Mouse (Mus musculus): Measurements from ENCODE around the gene Ccdc62.

DNA sequence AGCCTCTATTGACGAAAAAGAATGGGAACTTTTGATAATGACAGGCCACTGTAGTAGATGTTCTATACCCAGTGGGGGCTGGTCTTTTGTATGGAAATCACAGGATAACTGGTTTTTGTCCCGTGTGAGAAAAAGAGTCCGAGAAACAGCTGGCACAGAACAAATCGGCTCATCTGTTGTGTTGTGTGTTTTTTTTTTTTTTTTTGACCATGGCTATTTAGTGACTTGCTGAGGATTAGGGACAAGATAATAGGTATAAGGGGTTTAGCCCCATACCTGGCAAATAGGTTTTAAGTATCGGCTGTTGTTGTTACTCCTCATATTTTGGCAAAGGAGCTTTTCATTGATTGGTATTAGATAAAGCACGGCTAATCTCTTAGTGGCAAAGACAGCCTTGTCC lies 42.0 kb downstream of the Ccdc62 start:
- TF ChIP-seq CTCF (IDR thresholded peaks at IDR 0.05; ENCODE audit: control insufficient read depth, insufficient read depth, insufficient replicate concordance, low read depth, low read length) (no peak), POLR2A (IDR thresholded peaks at IDR 0.05; ENCODE audit: control insufficient read depth, low read depth, low read length) (no peak)
